Mouse (Mus musculus) cerebellum, postnatal 14 days (tissue): ENCODE measurements around the gene Klk15.

Experiments
- DNase-seq, 2 experiments: peaks; one replicate each; pipeline ENCODE4 v3.0.0; 2021; ENCODE audit warnings: mixed read lengths in 2 of 2

Gene Klk15

GRCm38 (mm10) chr7:43985657-43986056 is 52.1 kb downstream of the Klk15 start:
- DNase-seq: no peak
